Comparison of ENCODE assay signal across 8 mouse cellular contexts in the genomic region with DNA sequence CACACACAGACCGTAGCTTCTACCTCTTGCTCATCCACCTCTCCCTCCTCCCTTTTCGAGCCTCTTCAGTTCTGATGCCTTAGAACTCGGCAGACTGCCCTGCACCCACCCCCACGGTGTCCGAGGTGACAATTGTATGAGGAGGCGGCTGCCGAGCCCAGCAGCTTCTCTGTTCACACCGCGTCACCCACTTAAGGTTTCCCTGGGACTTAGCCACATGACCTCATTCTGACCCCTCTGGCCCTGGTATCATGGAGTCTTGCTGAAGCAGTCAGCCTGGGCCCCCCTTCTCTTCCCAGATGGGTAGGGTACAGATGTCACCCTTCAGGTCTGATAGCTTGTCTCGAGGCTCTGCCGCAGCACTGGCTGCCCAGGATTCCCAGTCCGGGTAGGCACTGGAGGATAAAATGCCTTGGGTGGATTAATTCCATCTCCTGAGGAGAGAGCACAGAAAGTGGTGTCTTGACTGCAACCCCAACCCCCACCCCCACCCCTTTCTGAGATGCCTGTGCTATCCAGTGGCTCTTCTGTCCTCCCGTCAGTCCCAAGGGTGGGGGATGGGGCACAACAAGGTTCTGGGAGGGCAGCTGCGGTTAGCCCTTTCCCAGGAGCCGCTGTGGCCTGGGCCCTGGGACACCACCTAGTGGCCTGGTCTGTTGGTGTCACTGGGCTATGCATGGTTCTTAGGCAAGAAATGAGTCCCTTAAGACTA. TPM values are rescaled to one million over a fixed set of nuclear protein-coding genes. Genes with fewer than 3 reads are reported as not detected.
DNase-seq lines count a peak whose midpoint lies in the region; ATAC-seq and TF ChIP-seq lines count a peak whose summit lies in the region.

No protein-coding gene starts in this region.

- peak overlapping the region; percentile 80 for H3K4me2 ChIP-seq in intestine, postnatal 0 days (replicated peaks; ENCODE audit: low read depth)

- peak; percentile 96 to 97 for DNase-seq in adrenal gland, adult (ENCODE audit: inconsistent age in 2 of 2, low spot score in 1 of 2)
- peak; percentile 95 for DNase-seq in embryo, embryonic 10 days (ENCODE audit: low spot score)
- DNase-seq in gastrocnemius, postnatal 4 days (ENCODE audit: low spot score in 2 of 2): peak; percentile 86 to 92
- DNase-seq in left cerebral cortex, postnatal 4 days: peak; percentile 91
- peak; percentile 92 for DNase-seq in midbrain, embryonic 10.5 days (ENCODE audit: low spot score)
- peak; percentile 75 for DNase-seq in right cerebral cortex, postnatal 25 days
- peak; percentile 85 for DNase-seq in urinary bladder, postnatal 25 days (ENCODE audit: low spot score)

- peak overlapping the region; percentile 39 for H3K4me3 ChIP-seq in intestine, postnatal 0 days (ENCODE audit: low read depth, low read length)
- peak overlapping the region; percentile 53 for H3K4me3 ChIP-seq in midbrain, embryonic 10.5 days

- peak overlapping the region; percentile 61; the same call in 1 of the 2 replicates for H3K27ac ChIP-seq in intestine, postnatal 0 days (ENCODE audit: low read depth, low read length)
- peak overlapping the region; percentile 93 for H3K27ac ChIP-seq in midbrain, embryonic 10.5 days (replicated peaks)

- ATAC-seq in intestine, postnatal 0 days: peak; percentile 73

- H3K4me1 ChIP-seq in intestine, postnatal 0 days (replicated peaks; ENCODE audit: control insufficient read depth, insufficient read depth, low read length): no peaks in the 10 kb centered on the region; the same call in 1 of the 2 replicates
- peaks cover 81% of the 10 kb centered on the region for H3K4me1 ChIP-seq in midbrain, embryonic 10.5 days

- no peaks in the 10 kb centered on the region for H3K27me3 ChIP-seq in intestine, postnatal 0 days (replicated peaks; ENCODE audit: control insufficient read depth, insufficient read depth, low read length)
- H3K27me3 ChIP-seq in midbrain, embryonic 10.5 days (ENCODE audit: low read depth, poor library complexity, severe bottlenecking): peaks cover 17% of the 10 kb centered on the region; the same call in 1 of the 2 replicates

- TF ChIP-seq CTCF in intestine, postnatal 0 days (IDR thresholded peaks at IDR 0.05; ENCODE audit: low read depth): peak; percentile 94

- no peaks in the 10 kb centered on the region for H3K9me3 ChIP-seq in intestine, postnatal 0 days (ENCODE audit: control insufficient read depth)
- H3K9me3 ChIP-seq in midbrain, embryonic 10.5 days (replicated peaks): no peaks in the 10 kb centered on the region

- H3K9ac ChIP-seq in intestine, postnatal 0 days (ENCODE audit: low read depth, low read length): peak overlapping the region; percentile 32; the same call in 1 of the 2 replicates

- H3K36me3 ChIP-seq in intestine, postnatal 0 days (ENCODE audit: control insufficient read depth, insufficient read depth): no peaks in the 10 kb centered on the region
- H3K36me3 ChIP-seq in midbrain, embryonic 10.5 days: peaks cover 12% of the 10 kb centered on the region; the same call in 1 of the 2 replicates

- 1% methylated on average over 15 of the region's 15 CpGs for WGBS in intestine, postnatal 0 days
- 0% methylated on average over 14 of the region's 15 CpGs for WGBS in midbrain, embryonic 10.5 days

- intact Hi-C loops in left cerebral cortex, postnatal 4 days (cut with DNase I): loop anchor here (10.0 kb wide), 1 partner anchor 67 kb away; a partner anchor contains a TSS

RNA-seq across cellular contexts. Expression of a gene that starts 42.4 kb away (rescaled TPM):
- 100 to 1,000 TPM in 1 of 2 experiments, 10 to 100 TPM in 1; 97.6 to 102 TPM for total RNA-seq in gastrocnemius, postnatal 4 days (2021)
- polyA plus RNA-seq in intestine, postnatal 0 days (2015; fragmentation: Nextera tagmentation; extraction: Ambion mirVana): 54.1 and 59.1 TPM in 2 replicates
- 10 to 100 TPM; 55.2 to 65.1 TPM for total RNA-seq in left cerebral cortex, postnatal 4 days (2021)
- polyA plus RNA-seq in midbrain, embryonic 10.5 days (2016; fragmentation: Nextera tagmentation; extraction: Ambion mirVana): 70.6 and 78.8 TPM in 2 replicates

Comparison
In these comparisons a context has a peak if more than half of its experiments do, and no peak if none do; other contexts are left out.
1. Peak in every context shown above with its lines: DNase-seq, ATAC-seq, H3K4me3 ChIP-seq and H3K27ac ChIP-seq.